Mouse (Mus musculus) lung, postnatal 0 days (tissue): ENCODE results near the gene Iqcc. TPM values are rescaled to one million over a fixed set of nuclear protein-coding genes. Genes with fewer than 3 reads are reported as not detected.
A peak's percentile ranks its signal among the peaks of the same experiment; 100 is the strongest.

Experiments used
- ATAC-seq: fragments of 200-750 bp; cut with Nextera tagmentation; 2 replicates; pipeline ENCODE4 v1.8.0; 2017; ENCODE audit warnings: moderate library complexity
- DNase-seq: peaks from one replicate; pipeline ENCODE4 v3.0.0-alpha.2; 2016; ENCODE audit warnings: low spot score
- H3K27ac ChIP-seq: fragments of 300-500 bp; sonication (generic); 2 replicates; pipeline ENCODE4 v1.5.1; 2014; ENCODE audit warnings: antibody characterized with exemption, mild to moderate bottlenecking, low read length, mixed read lengths
- H3K27me3 ChIP-seq: fragments of 300-500 bp; sonication (generic); replicated peaks from 2 replicates; pipeline ENCODE4 v1.6.1; 2014; ENCODE audit warnings: low read length, mixed read lengths; ENCODE audit not compliant: insufficient read depth
- H3K36me3 ChIP-seq: fragments of 300-500 bp; sonication (generic); 2 replicates; pipeline ENCODE4 v1.6.1; 2014; ENCODE audit warnings: low read length, mixed read lengths; ENCODE audit not compliant: insufficient read depth
- H3K4me1 ChIP-seq: fragments of 300-500 bp; sonication (generic); 2 replicates; pipeline ENCODE4 v1.6.1; 2014; ENCODE audit warnings: antibody characterized with exemption, low read depth, low read length, mixed read lengths; ENCODE audit not compliant: insufficient read depth
- H3K4me2 ChIP-seq: fragments of 300-500 bp; sonication (generic); replicated peaks from 2 replicates; pipeline ENCODE4 v1.6.1; 2014; ENCODE audit warnings: low read depth, mild to moderate bottlenecking, low read length, moderate library complexity, mixed read lengths
- H3K4me3 ChIP-seq: fragments of 300-500 bp; sonication (generic); 2 replicates; pipeline ENCODE4 v1.5.1; 2014; ENCODE audit warnings: low read depth, low read length
- H3K9ac ChIP-seq: fragments of 300-500 bp; sonication (generic); replicated peaks from 2 replicates; pipeline ENCODE4 v1.6.1; 2014; ENCODE audit warnings: low read depth, mild to moderate bottlenecking
- H3K9me3 ChIP-seq: fragments of 300-500 bp; sonication (generic); 2 replicates; pipeline ENCODE4 v1.6.1; 2016; ENCODE audit warnings: low read length, mixed read lengths
- CTCF ChIP-seq: IDR thresholded peaks from 2 replicates; pipeline ENCODE4 v1.5.1; 2016; ENCODE audit warnings: antibody characterized with exemption, mild to moderate bottlenecking
- EP300 ChIP-seq: IDR thresholded peaks from 2 replicates; pipeline ENCODE4 v1.6.1; 2016; ENCODE audit warnings: antibody characterized with exemption, mild to moderate bottlenecking, control low read depth
- WGBS: fragments of 180-500 bp; shearing (Covaris S2); extraction: QIAGEN DNeasy Blood & Tissue Kit; methylation state at CpG from one replicate; pipeline ENCODE4 v1.1.7; 2014; 5-methylcytosine and 5-hydroxymethylcytosine counted together
- polyA plus RNA-seq: library from polyadenylated mRNA; unstranded; fragments of >200 nt; fragmentation: Nextera tagmentation; extraction: Ambion mirVana; gene quantifications from 2 replicates; pipeline ENCODE4 v1.2.1, GENCODE M21; 2015

Gene Iqcc
- polyA plus RNA-seq, 1 experiment from 2014 or later: 27.8 TPM

- peak; percentile 82 for DNase-seq
- under 1% methylated on average over 10 of the region's 10 CpGs for WGBS
- Histone ChIP-seq H3K4me2 (peak within 1 kb of the TSS; percentile 76), H3K36me3 (peaks cover 8% of the 10 kb centered on the region), H3K27me3 (no peaks in the 10 kb centered on the region), H3K4me1 (peaks cover 24% of the 10 kb centered on the region), H3K4me3 (peak within 1 kb of the TSS; percentile 60), H3K9ac (peak within 1 kb of the TSS; percentile 71), H3K27ac (peak within 1 kb of the TSS; percentile 92), H3K9me3 (no peaks in the 10 kb centered on the region)
- TF ChIP-seq CTCF (no peak), EP300 (no peak)
- ATAC-seq: peak; percentile 36
Observed at GRCm38 (mm10) chr4:129623681-129624091, 4.8 kb upstream of the Iqcc start, which contains the start of gene Ccdc28b. Gene Ccdc28b (minus strand): TSS chr4:129623947.

GRCm38 (mm10) chr4:129622803-129623535, 4.1 kb upstream of the Iqcc start:
- DNase-seq (no peak), ATAC-seq (no peak)
- peak overlapping the region; percentile 60 for H3K4me3 ChIP-seq
- peak overlapping the region; percentile 71 for H3K9ac ChIP-seq
- H3K27ac ChIP-seq: peak overlapping the region; percentile 92
- H3K9me3 ChIP-seq: no peaks in the 10 kb centered on the region
- WGBS: 21% methylated on average over 8 of the region's 8 CpGs
- no peaks in the 10 kb centered on the region for H3K27me3 ChIP-seq
- peaks cover 5% of the 10 kb centered on the region; the same call in 1 of the 2 replicates for H3K36me3 ChIP-seq
- peak overlapping the region; percentile 76 for H3K4me2 ChIP-seq
- H3K4me1 ChIP-seq: peaks cover 24% of the 10 kb centered on the region
- TF ChIP-seq CTCF: no peak
- TF ChIP-seq EP300: no peak

GRCm38 (mm10) chr4:129622120-129622802, 3.4 kb upstream of the Iqcc start:
- H3K36me3 ChIP-seq: 0 out of 2 replicates have a peak, but pooled peaks cover under 1% of the 10 kb centered on the region
- 0 out of 2 replicates have a peak overlapping the region, but pooled peaks have one; percentile 71 for H3K9ac ChIP-seq
- 0 out of 2 replicates have a peak overlapping the region, but pooled peaks have one; percentile 60 for H3K4me3 ChIP-seq
- H3K27ac ChIP-seq: no peak overlapping the region
- peak overlapping the region; percentile 76 for H3K4me2 ChIP-seq
- 65% methylated on average over 11 of the region's 11 CpGs for WGBS
- no peaks in the 10 kb centered on the region for H3K27me3 ChIP-seq
- DNase-seq (no peak), ATAC-seq (no peak)
- H3K9me3 ChIP-seq: no peaks in the 10 kb centered on the region
- TF ChIP-seq CTCF: no peak
- no peak for TF ChIP-seq EP300
- peaks cover 21% of the 10 kb centered on the region for H3K4me1 ChIP-seq

- no peak overlapping the region for H3K9ac ChIP-seq
- peak overlapping the region; percentile 42 for H3K4me2 ChIP-seq
- H3K9me3 ChIP-seq: no peaks in the 10 kb centered on the region
- peaks cover 21% of the 10 kb centered on the region for H3K4me1 ChIP-seq
- no peaks in the 10 kb centered on the region for H3K27me3 ChIP-seq
- no peak overlapping the region for H3K4me3 ChIP-seq
- ATAC-seq: peak; percentile 5; the same call in 1 of the 2 replicates
- H3K27ac ChIP-seq: peak overlapping the region; percentile 52
- peak; percentile 79 for TF ChIP-seq EP300
- no peak for TF ChIP-seq CTCF
- DNase-seq: peak; percentile 72
- 63% methylated on average over 8 of the region's 8 CpGs for WGBS
- H3K36me3 ChIP-seq: no peaks in the 10 kb centered on the region
Observed at GRCm38 (mm10) chr4:129621283-129621841, 2.5 kb upstream of the Iqcc start.

GRCm38 (mm10) chr4:129620419-129621282, 1.8 kb upstream of the Iqcc start:
- peaks cover 21% of the 10 kb centered on the region for H3K4me1 ChIP-seq
- ATAC-seq (no peak), DNase-seq (no peak)
- H3K4me3 ChIP-seq: peak overlapping the region; percentile 8; the same call in 1 of the 2 replicates
- TF ChIP-seq CTCF (no peak), EP300 (no peak)
- no peaks in the 10 kb centered on the region for H3K36me3 ChIP-seq
- H3K27me3 ChIP-seq: no peaks in the 10 kb centered on the region
- no peaks in the 10 kb centered on the region for H3K9me3 ChIP-seq
- H3K4me2 ChIP-seq: peak overlapping the region; percentile 42
- WGBS: 67% methylated on average over 11 of the region's 11 CpGs
- H3K27ac ChIP-seq: peak overlapping the region; percentile 52
- no peak overlapping the region for H3K9ac ChIP-seq
